Mouse (Mus musculus) heart, adult 9 months (tissue): Measurements from ENCODE around the gene 4930596D02Rik.
A peak's percentile ranks its signal among the peaks of the same experiment; 100 is the strongest.

Source experiments
- DNase-seq, 2 experiments: peaks; one replicate each; pipeline ENCODE4 v3.0.0; 2022; ENCODE audit warnings: low spot score in 2 of 2

4930596D02Rik gene

GRCm38 (mm10) chr14:35811878-35812277, at the start of gene 4930596D02Rik:
4930596D02Rik (minus strand) TSS chr14:35811978.
- DNase-seq = no peak

GRCm38 (mm10) chr14:35853254-35853653, 41.5 kb upstream of the 4930596D02Rik start:
- peak; percentile 12 to 15 for DNase-seq

- DNase-seq = no peak
Observed at GRCm38 (mm10) chr14:35845271-35845670, 33.5 kb upstream of the 4930596D02Rik start.

DNA sequence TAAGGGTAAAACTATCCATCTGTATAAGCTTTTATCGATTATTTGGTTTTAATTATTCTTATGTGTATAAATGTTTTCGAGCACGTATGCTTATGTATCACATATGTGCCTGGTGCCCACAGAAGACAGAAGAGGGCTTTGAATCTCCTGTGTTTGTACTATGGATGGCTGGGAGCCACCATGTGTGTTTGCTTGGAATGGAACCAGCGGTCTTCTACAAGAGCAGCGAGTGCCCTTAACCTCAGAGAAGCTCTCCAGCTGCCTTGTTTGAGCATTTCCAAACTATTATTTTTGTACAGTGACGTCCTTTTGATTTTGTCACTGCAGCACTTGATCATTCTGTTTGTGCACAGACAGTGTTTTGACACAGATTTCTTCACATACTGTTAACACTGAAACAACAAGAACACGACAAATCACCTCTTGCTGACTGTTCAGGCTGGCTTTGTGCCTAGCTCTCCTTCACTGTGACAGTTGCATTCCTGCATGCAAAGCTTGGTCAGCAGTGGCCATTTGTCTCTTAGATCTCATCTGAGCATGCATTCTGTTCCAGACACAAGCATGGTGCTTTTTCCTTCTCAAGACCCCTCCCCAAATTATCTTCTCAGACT, 30.4 kb upstream of the 4930596D02Rik start:
- no peak for DNase-seq

- no peak for DNase-seq
Observed at GRCm38 (mm10) chr14:35792656-35793213, 19.0 kb downstream of the 4930596D02Rik start.

GRCm38 (mm10) chr14:35780033-35780432, 31.7 kb downstream of the 4930596D02Rik start:
- DNase-seq = no peak

DNA sequence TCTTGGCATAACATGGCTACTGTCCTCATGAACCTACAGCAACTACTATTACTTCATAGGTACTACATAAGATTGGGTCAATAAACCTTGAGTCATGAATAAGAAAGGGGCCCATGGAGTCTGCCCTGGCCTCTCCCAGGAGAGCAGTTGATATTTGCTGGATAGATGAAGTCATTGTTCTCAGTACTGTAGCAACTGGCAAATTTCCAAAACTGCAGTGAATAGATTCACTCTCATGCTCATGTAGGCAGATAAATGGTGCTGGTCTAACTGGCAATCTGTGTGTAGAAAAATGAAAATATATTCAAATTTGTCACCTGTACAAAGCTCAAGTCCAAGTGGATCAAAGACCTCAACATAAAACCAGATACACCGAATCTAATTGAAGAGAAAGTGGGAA, 38.5 kb downstream of the 4930596D02Rik start:
- no peak for DNase-seq
